Mouse (Mus musculus): ENCODE results near the gene Ephx3.

DNA sequence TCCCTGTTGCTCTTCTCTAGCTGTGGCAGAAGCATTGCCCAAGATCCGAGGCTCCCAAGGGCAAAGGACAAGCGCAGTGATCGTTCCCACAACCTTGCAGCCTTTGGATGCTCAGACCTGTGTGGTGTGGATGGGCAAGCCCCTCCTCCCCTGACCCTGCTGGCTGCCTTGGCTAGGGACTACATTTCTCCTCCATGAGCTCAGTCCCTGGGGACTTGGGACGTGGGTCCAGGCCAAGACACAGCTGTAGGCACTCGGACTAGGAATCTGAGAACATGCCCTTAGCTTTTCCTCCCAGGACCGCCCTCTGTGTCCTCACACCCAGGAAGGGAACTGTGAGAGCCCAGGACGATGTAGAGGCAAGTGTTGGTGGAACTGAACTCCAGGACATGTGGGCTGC lies 16.2 kb downstream of the Ephx3 start:
- TF ChIP-seq POLR2A (IDR thresholded peaks at IDR 0.05; ENCODE audit: insufficient read depth, low read depth, low read length) (0 out of 2 replicates have a peak, but pooled peaks have one; percentile 17), CTCF (IDR thresholded peaks at IDR 0.05) (no peak)

Measured in heart, adult 2 months (tissue).